Mouse (Mus musculus) heart, embryonic 13.5 days (tissue): ENCODE data around the gene Olfr1289. TPM values are rescaled to one million over a fixed set of nuclear protein-coding genes. Genes with fewer than 3 reads are reported as not detected.

Source experiments
- ATAC-seq: fragments of 200-750 bp; cut with Nextera tagmentation; 2 replicates; pipeline ENCODE4 v1.8.0; 2017; ENCODE audit warnings: moderate TSS enrichment; ENCODE audit not compliant: insufficient number of reproducible peaks, low FRiP score, low TSS enrichment; ENCODE audit errors: extremely low read depth
- H3K27ac ChIP-seq: fragments of 300-500 bp; sonication (generic); replicated peaks from 2 replicates; pipeline ENCODE4 v1.5.1; 2015; ENCODE audit warnings: moderate library complexity, mild to moderate bottlenecking, inconsistent platforms
- H3K27me3 ChIP-seq: fragments of 300-500 bp; sonication (generic); replicated peaks from 2 replicates; pipeline ENCODE4 v1.6.1; 2015; ENCODE audit warnings: mild to moderate bottlenecking, inconsistent platforms
- H3K36me3 ChIP-seq: fragments of 300-500 bp; sonication (generic); 2 replicates; pipeline ENCODE4 v1.6.1; 2015; ENCODE audit warnings: mild to moderate bottlenecking, inconsistent platforms
- H3K4me1 ChIP-seq: fragments of 300-500 bp; sonication (generic); 2 replicates; pipeline ENCODE4 v1.6.1; 2015; ENCODE audit warnings: inconsistent platforms
- H3K4me2 ChIP-seq: fragments of 300-500 bp; sonication (generic); 2 replicates; pipeline ENCODE4 v1.6.1; 2015; ENCODE audit warnings: inconsistent platforms, mild to moderate bottlenecking, moderate library complexity
- H3K4me3 ChIP-seq: fragments of 300-500 bp; sonication (generic); 2 replicates; pipeline ENCODE4 v1.5.1; 2015; ENCODE audit warnings: moderate library complexity, mild to moderate bottlenecking, inconsistent platforms
- H3K9ac ChIP-seq: fragments of 300-500 bp; sonication (generic); 2 replicates; pipeline ENCODE4 v1.6.1; 2015; ENCODE audit warnings: inconsistent platforms, mild to moderate bottlenecking, moderate library complexity
- H3K9me3 ChIP-seq: fragments of 300-500 bp; sonication (generic); 2 replicates; pipeline ENCODE4 v1.6.1; 2016; ENCODE audit warnings: inconsistent platforms
- WGBS: fragments of 180-500 bp; shearing (Covaris S2); methylation state at CpG from one replicate; pipeline ENCODE4 v1.1.7; 2015; ENCODE audit warnings: mixed read lengths; 5-methylcytosine and 5-hydroxymethylcytosine counted together
- polyA plus RNA-seq: library from polyadenylated mRNA; unstranded; fragments of >200 nt; fragmentation: Nextera tagmentation; extraction: Ambion mirVana; gene quantifications from 2 replicates; pipeline ENCODE4 v1.2.1, GENCODE M21; 2015

The Olfr1289 gene
- not detected in 2 replicates for polyA plus RNA-seq

- ATAC-seq = no peak
- no peaks in the 10 kb centered on the region for H3K36me3 ChIP-seq
- H3K27ac ChIP-seq = no peak within 1 kb of the TSS
- no peaks in the 10 kb centered on the region for H3K9me3 ChIP-seq
- H3K4me2 ChIP-seq = no peak within 1 kb of the TSS
- no peaks in the 10 kb centered on the region for H3K27me3 ChIP-seq
- WGBS = 66% methylated on average over 1 of the region's 1 CpGs
- H3K4me1 ChIP-seq = no peaks in the 10 kb centered on the region
- H3K9ac ChIP-seq = no peak within 1 kb of the TSS
- no peak within 1 kb of the TSS for H3K4me3 ChIP-seq
Observed at GRCm38 (mm10) chr2:111480519-111480918, at the start of gene Olfr1289. Gene Olfr1289 (plus strand): TSS chr2:111480819.

- Histone ChIP-seq H3K4me2 (no peak within 1 kb of the TSS), H3K27ac (no peak within 1 kb of the TSS), H3K27me3 (no peaks in the 10 kb centered on the region), H3K36me3 (no peaks in the 10 kb centered on the region), H3K9me3 (no peaks in the 10 kb centered on the region), H3K4me3 (no peak within 1 kb of the TSS), H3K9ac (no peak within 1 kb of the TSS), H3K4me1 (no peaks in the 10 kb centered on the region)
- WGBS = 65% methylated on average over 1 of the region's 1 CpGs
- no peak for ATAC-seq
Observed at GRCm38 (mm10) chr2:111448842-111449241, 31.8 kb upstream of the Olfr1289 start, which contains the start of gene Olfr1287. Gene Olfr1287 (plus strand): TSS chr2:111449142.

GRCm38 (mm10) chr2:111473801-111474200 lies 6.8 kb upstream of the Olfr1289 start, which contains the start of gene Olfr1288:
Gene Olfr1288 (plus strand): TSS chr2:111474101.
- WGBS = 80% methylated on average over 1 of the region's 1 CpGs
- Histone ChIP-seq H3K27ac (no peak within 1 kb of the TSS), H3K9me3 (no peaks in the 10 kb centered on the region), H3K4me1 (no peaks in the 10 kb centered on the region), H3K36me3 (no peaks in the 10 kb centered on the region), H3K27me3 (no peaks in the 10 kb centered on the region), H3K9ac (no peak within 1 kb of the TSS), H3K4me2 (no peak within 1 kb of the TSS), H3K4me3 (no peak within 1 kb of the TSS)
- no peak for ATAC-seq

GRCm38 (mm10) chr2:111493729-111494128 lies 13.1 kb downstream of the Olfr1289 start, which contains the start of gene Olfr1290:
Gene Olfr1290 (minus strand): TSS chr2:111493829.
- WGBS = 71% methylated on average over 5 of the region's 5 CpGs
- Histone ChIP-seq H3K4me1 (no peaks in the 10 kb centered on the region), H3K36me3 (no peaks in the 10 kb centered on the region), H3K4me3 (no peak within 1 kb of the TSS), H3K9me3 (no peaks in the 10 kb centered on the region), H3K4me2 (no peak within 1 kb of the TSS), H3K9ac (no peak within 1 kb of the TSS), H3K27ac (no peak within 1 kb of the TSS), H3K27me3 (no peaks in the 10 kb centered on the region)
- ATAC-seq = no peak

GRCm38 (mm10) chr2:111496880-111497279 lies 16.3 kb downstream of the Olfr1289 start, which contains the start of gene Olfr1291-ps1:
Gene Olfr1291-ps1 (plus strand): TSS chr2:111497180.
- H3K4me3 ChIP-seq = no peak within 1 kb of the TSS
- H3K36me3 ChIP-seq = no peaks in the 10 kb centered on the region
- 77% methylated on average over 3 of the region's 3 CpGs for WGBS
- no peaks in the 10 kb centered on the region for H3K27me3 ChIP-seq
- no peak within 1 kb of the TSS for H3K9ac ChIP-seq
- no peaks in the 10 kb centered on the region for H3K4me1 ChIP-seq
- H3K4me2 ChIP-seq = no peak within 1 kb of the TSS
- H3K9me3 ChIP-seq = no peaks in the 10 kb centered on the region
- ATAC-seq = no peak
- H3K27ac ChIP-seq = no peak within 1 kb of the TSS

GRCm38 (mm10) chr2:111517451-111517850 lies 36.8 kb downstream of the Olfr1289 start:
- Histone ChIP-seq H3K9ac (no peak overlapping the region), H3K27me3 (no peaks in the 10 kb centered on the region), H3K27ac (no peak overlapping the region), H3K36me3 (no peaks in the 10 kb centered on the region), H3K4me1 (no peaks in the 10 kb centered on the region), H3K4me2 (no peak overlapping the region), H3K9me3 (peaks cover 18% of the 10 kb centered on the region), H3K4me3 (no peak overlapping the region)
- ATAC-seq = no peak
- 76% methylated on average over 10 of the region's 10 CpGs for WGBS

- WGBS = 64% methylated on average over 1 of the region's 1 CpGs
- no peak for ATAC-seq
- peaks cover 6% of the 10 kb centered on the region for H3K9me3 ChIP-seq
- H3K36me3 ChIP-seq = no peaks in the 10 kb centered on the region
- H3K4me2 ChIP-seq = no peak within 1 kb of the TSS
- H3K4me1 ChIP-seq = no peaks in the 10 kb centered on the region
- H3K9ac ChIP-seq = no peak within 1 kb of the TSS
- no peak within 1 kb of the TSS for H3K4me3 ChIP-seq
- no peaks in the 10 kb centered on the region for H3K27me3 ChIP-seq
- no peak within 1 kb of the TSS for H3K27ac ChIP-seq
Observed at GRCm38 (mm10) chr2:111524903-111525302, 44.3 kb downstream of the Olfr1289 start, which contains the start of gene Olfr1293-ps. Gene Olfr1293-ps (plus strand): TSS chr2:111525203.

Other genes starting within 250 kb of the Olfr1289 start
- gene Olfr1275, start 245.5 kb upstream of the Olfr1289 start, polyA plus RNA-seq = not detected in 2 replicates
- gene Olfr1276, start 226.3 kb upstream of the Olfr1289 start, polyA plus RNA-seq = not detected in 2 replicates
- gene Olfr1277, start 206.7 kb upstream of the Olfr1289 start, polyA plus RNA-seq = not detected in 2 replicates
- not detected in 2 replicates for gene Olfr1278, start 190.7 kb upstream of the Olfr1289 start, polyA plus RNA-seq
- gene Olfr1279, start 180.2 kb upstream of the Olfr1289 start, polyA plus RNA-seq = not detected in 2 replicates
- not detected in 2 replicates for gene Olfr1280, start 166.8 kb upstream of the Olfr1289 start, polyA plus RNA-seq
- not detected in 2 replicates for gene Olfr1281, start 154.3 kb upstream of the Olfr1289 start, polyA plus RNA-seq
- gene Olfr1282, start 144.7 kb upstream of the Olfr1289 start, polyA plus RNA-seq = not detected in 2 replicates
- gene Olfr1283, start 114.0 kb upstream of the Olfr1289 start, polyA plus RNA-seq = not detected in 2 replicates
- gene Olfr1284, start 105.3 kb upstream of the Olfr1289 start, polyA plus RNA-seq = not detected in 2 replicates
- not detected in 2 replicates for gene Olfr1286, start 57.7 kb upstream of the Olfr1289 start, polyA plus RNA-seq
- gene Olfr1287, start 31.7 kb upstream of the Olfr1289 start, polyA plus RNA-seq = not detected in 2 replicates
- not detected in 2 replicates for gene Olfr1288, start 6.7 kb upstream of the Olfr1289 start, polyA plus RNA-seq
- gene Olfr1290, start 13.0 kb downstream of the Olfr1289 start, polyA plus RNA-seq = 0.17 TPM in 1 of 2 replicates, not detected in the other
- not detected in 2 replicates for gene Olfr1291-ps1, start 16.4 kb downstream of the Olfr1289 start, polyA plus RNA-seq
- not detected in 2 replicates for gene Olfr1293-ps, start 44.4 kb downstream of the Olfr1289 start, polyA plus RNA-seq
- not detected in 2 replicates for gene Olfr1294, start 59.5 kb downstream of the Olfr1289 start, polyA plus RNA-seq
- not detected in 2 replicates for gene Olfr1295, start 88.9 kb downstream of the Olfr1289 start, polyA plus RNA-seq
- not detected in 2 replicates for gene Olfr1297, start 145.7 kb downstream of the Olfr1289 start, polyA plus RNA-seq
- not detected in 2 replicates for gene Olfr1298, start 168.4 kb downstream of the Olfr1289 start, polyA plus RNA-seq
- not detected in 2 replicates for gene Olfr1299, start 180.6 kb downstream of the Olfr1289 start, polyA plus RNA-seq